Mouse (Mus musculus) heart, adult 10 weeks (tissue): ENCODE data around the gene Usp13. TPM values are rescaled to one million over a fixed set of nuclear protein-coding genes. Genes with fewer than 3 reads are reported as not detected.

ENCODE experiments used
- polyA plus RNA-seq: library from polyadenylated mRNA; stranded (reverse); fragments of 350-450 nt; fragmentation: Illumina TruSeq; extraction: RNeasy Lipid Tissue Mini Kit (QIAGEN cat#74804); gene quantifications from one replicate; pipeline ENCODE4 v1.2.3, GENCODE M21; 2014; ENCODE audit warnings: low read depth, low replicate concordance

Usp13 gene
- polyA plus RNA-seq, result 106 TPM

GRCm38 (mm10) chr3:32817357-32818326, at the start of gene Usp13:
Gene Usp13 (plus strand): TSS chr3:32817546.

Other genes with a start within 250 kb of the Usp13 start
- 9.6 TPM for gene Gnb4, start 201.0 kb upstream of the Usp13 start, polyA plus RNA-seq
- 26.7 TPM for gene Actl6a, start 111.2 kb upstream of the Usp13 start, polyA plus RNA-seq
- 1,115 TPM for gene Ndufb5, start 80.6 kb upstream of the Usp13 start, polyA plus RNA-seq
- 47.0 TPM for gene Mrpl47, start 79.9 kb upstream of the Usp13 start, polyA plus RNA-seq